Mouse (Mus musculus) CH12.LX (cell line): ENCODE measurements around the gene Slc9a9. TPM values are rescaled to one million over a fixed set of nuclear protein-coding genes. Genes with fewer than 3 reads are reported as not detected.
A peak's percentile ranks its signal among the peaks of the same experiment; 100 is the strongest.

Experiments used
- DNase-seq: peaks from one replicate; pipeline ENCODE4 v3.0.0-alpha.2; 2013; ENCODE audit errors: extremely low read depth
- H3K27ac ChIP-seq: 2 replicates; pipeline ENCODE4 v1.5.1; 2012; ENCODE audit warnings: low read depth, mild to moderate bottlenecking, control low read depth, moderate library complexity; ENCODE audit not compliant: insufficient read depth
- H3K27me3 ChIP-seq: replicated peaks from 2 replicates; pipeline ENCODE3; 2012; ENCODE audit warnings: inconsistent platforms
- H3K36me3 ChIP-seq, 2 experiments: replicated peaks in 1 of 2; 2 replicates each; pipeline versions ENCODE3 to v1.6.1; 2012; ENCODE audit warnings: inconsistent platforms in 1 of 2, low read length in 1 of 2, mild to moderate bottlenecking in 1 of 2, mixed read lengths in 1 of 2, moderate library complexity in 1 of 2; ENCODE audit not compliant: control insufficient read depth in 1 of 2, insufficient read depth in 1 of 2
- H3K4me1 ChIP-seq, 2 experiments: 2 replicates each; pipeline ENCODE4 v1.6.1; 2012; ENCODE audit warnings: inconsistent platforms in 1 of 2, moderate library complexity in 1 of 2; ENCODE audit not compliant: insufficient read depth in 2 of 2, control insufficient read depth in 1 of 2
- H3K4me2 ChIP-seq: 2 replicates; pipeline ENCODE4 v1.6.1; 2012; ENCODE audit warnings: low read depth, mild to moderate bottlenecking, control low read depth; ENCODE audit not compliant: poor library complexity, insufficient read depth, severe bottlenecking
- H3K4me3 ChIP-seq, 3 experiments: fragments of 150-350 bp in 1 of 3; sonication (generic) in 1 of 3; replicated peaks in 1 of 3; 2 replicates each; pipeline versions ENCODE3 to v1.5.1; 2011 to 2012; ENCODE audit warnings: low read depth in 2 of 3, low read length in 2 of 3, mild to moderate bottlenecking in 2 of 3, moderate library complexity in 2 of 3, control low read depth in 1 of 3, improper control_type of control experiment in 1 of 3, inconsistent platforms in 1 of 3, mixed read lengths in 1 of 3; ENCODE audit not compliant: poor library complexity in 1 of 3
- H3K79me2 ChIP-seq: replicated peaks from 2 replicates; pipeline ENCODE4 v1.6.1; 2012; ENCODE audit warnings: mild to moderate bottlenecking, moderate library complexity; ENCODE audit not compliant: control insufficient read depth, poor library complexity, insufficient read depth, severe bottlenecking; ENCODE audit errors: extremely low read depth
- H3K9ac ChIP-seq: 2 replicates; pipeline ENCODE4 v1.6.1; 2012; ENCODE audit warnings: low read depth, mild to moderate bottlenecking, control low read depth, moderate library complexity; ENCODE audit not compliant: insufficient read depth
- H3K9me3 ChIP-seq: replicated peaks from 2 replicates; pipeline ENCODE3; 2012; ENCODE audit warnings: low read length, inconsistent platforms, mixed read lengths
- CHD1 ChIP-seq: IDR thresholded peaks from 2 replicates; pipeline ENCODE4 v1.6.1; 2012; ENCODE audit warnings: low read depth, low read length, improper control_type of control experiment, inconsistent platforms
- E2F4 ChIP-seq: IDR thresholded peaks from 2 replicates; pipeline ENCODE4 v1.6.1; 2011; ENCODE audit warnings: low read depth, low read length, improper control_type of control experiment; ENCODE audit not compliant: insufficient replicate concordance
- ELF1 ChIP-seq: IDR thresholded peaks from 2 replicates; pipeline ENCODE4 v1.6.1; 2014; ENCODE audit warnings: low read depth, mild to moderate bottlenecking, inconsistent platforms, low read length, improper control_type of control experiment
- ETS1 ChIP-seq: conservative IDR thresholded peaks from 2 replicates; pipeline ENCODE4 v1.6.1; 2012; ENCODE audit warnings: low read depth, mild to moderate bottlenecking, inconsistent platforms, low read length, improper control_type of control experiment, moderate library complexity
- IRF4 ChIP-seq: IDR thresholded peaks from 2 replicates; pipeline ENCODE4 v1.6.1; 2014; ENCODE audit warnings: low read depth, mild to moderate bottlenecking, inconsistent platforms, low read length, improper control_type of control experiment
- JUN ChIP-seq: IDR thresholded peaks from 2 replicates; pipeline ENCODE4 v1.6.1; 2011; ENCODE audit warnings: low read depth, mild to moderate bottlenecking, low read length, improper control_type of control experiment, moderate library complexity; ENCODE audit not compliant: insufficient read depth
- JUND ChIP-seq: conservative IDR thresholded peaks from 2 replicates; pipeline ENCODE4 v1.6.1; 2011; ENCODE audit warnings: low read depth, low read length, improper control_type of control experiment
- MAFK ChIP-seq: IDR thresholded peaks from 2 replicates; pipeline ENCODE4 v1.6.1; 2011; ENCODE audit warnings: low read length, improper control_type of control experiment; ENCODE audit not compliant: insufficient replicate concordance
- MAZ ChIP-seq: IDR thresholded peaks from 2 replicates; pipeline ENCODE4 v1.6.1; 2012; ENCODE audit warnings: low read depth, mild to moderate bottlenecking, inconsistent platforms, low read length, improper control_type of control experiment, moderate library complexity
- MEF2A ChIP-seq: IDR thresholded peaks from 2 replicates; pipeline ENCODE4 v1.6.1; 2014; ENCODE audit warnings: low read depth, mild to moderate bottlenecking, inconsistent platforms, low read length, improper control_type of control experiment, borderline replicate concordance
- MYC ChIP-seq: IDR thresholded peaks from 2 replicates; pipeline ENCODE4 v1.6.1; 2011; ENCODE audit warnings: low read depth, mild to moderate bottlenecking, improper control_type of control experiment, low read length
- RCOR1 ChIP-seq: conservative IDR thresholded peaks from 2 replicates; pipeline ENCODE4 v1.6.1; 2012; ENCODE audit warnings: low read depth, mild to moderate bottlenecking, inconsistent platforms, low read length, improper control_type of control experiment
- SIN3A ChIP-seq: IDR thresholded peaks from 2 replicates; pipeline ENCODE4 v1.6.1; 2012; ENCODE audit warnings: low read length, improper control_type of control experiment, inconsistent platforms
- TCF12 ChIP-seq: IDR thresholded peaks from 2 replicates; pipeline ENCODE4 v1.6.1; 2014; ENCODE audit warnings: low read depth, mild to moderate bottlenecking, inconsistent platforms, low read length, improper control_type of control experiment
- USF1 ChIP-seq: IDR thresholded peaks from 2 replicates; pipeline ENCODE4 v1.6.1; 2014; ENCODE audit warnings: low read depth, mild to moderate bottlenecking, inconsistent platforms, low read length, improper control_type of control experiment
- USF2 ChIP-seq: conservative IDR thresholded peaks from 2 replicates; pipeline ENCODE4 v1.6.1; 2011; ENCODE audit warnings: low read depth, low read length, improper control_type of control experiment
- ZC3H11A ChIP-seq: IDR thresholded peaks from 2 replicates; pipeline ENCODE4 v1.6.1; 2012; ENCODE audit warnings: low read depth, mild to moderate bottlenecking, inconsistent platforms, low read length, improper control_type of control experiment
- ZMIZ1 ChIP-seq: IDR thresholded peaks from 2 replicates; pipeline ENCODE4 v1.6.1; 2012; ENCODE audit warnings: low read depth, mild to moderate bottlenecking, inconsistent platforms, low read length, improper control_type of control experiment
- ZNF384 ChIP-seq: IDR thresholded peaks from 2 replicates; pipeline ENCODE4 v1.6.1; 2012; ENCODE audit warnings: low read depth, low read length, improper control_type of control experiment, inconsistent platforms
- dilution Hi-C: fragments of 300-500 bp; cut with MboI; formaldehyde crosslinking; loops from 2 replicates; pipeline ENCODE4 v1.14.3; 2020; ENCODE audit warnings: low sequenced_read_pairs; ENCODE audit not compliant: extremely low pct_unique_long_range_greater_than_20kb, extremely low pct_ligation_motif_present
- in situ Hi-C: fragments of 300-500 bp; cut with MboI; formaldehyde crosslinking; loops from 3 replicates; pipeline ENCODE4 v1.14.3; 2019; ENCODE audit warnings: low sequenced_read_pairs, low pct_ligation_motif_present, low pct_unique_long_range_greater_than_20kb, mixed read lengths
- polyA plus RNA-seq: library from polyadenylated mRNA; unstranded; fragments of >175 nt; gene quantifications from 2 replicates; pipeline ENCODE4 v1.2.1, GENCODE M21; 2012; ENCODE audit warnings: low read depth; ENCODE audit not compliant: insufficient read length
- total RNA-seq, 2 experiments: library from RNA; depleted of rRNA; stranded (reverse); fragments of 300-350 nt in 1 of 2; fragments of >200 nt in 1 of 2; gene quantifications; 2 replicates each; pipeline ENCODE4 v1.2.3; 2012 to 2014

Slc9a9 gene
- total and polyA plus RNA-seq, 3 experiments = not detected

- DNase-seq = peak; percentile 17
- Histone ChIP-seq H3K27ac (no peak overlapping the region), H3K9me3 (peaks cover 20% of the 10 kb centered on the region), H3K79me2 (no peaks in the 10 kb centered on the region), H3K36me3 (no peaks in the 10 kb centered on the region), H3K4me1 (no peaks in the 10 kb centered on the region), H3K27me3 (no peaks in the 10 kb centered on the region), H3K4me2 (no peak overlapping the region)
- dilution Hi-C loops (no loop called here), in situ Hi-C loops (no loop called here)
- TF ChIP-seq USF1 (no peak), IRF4 (no peak), SIN3A (no peak), MAFK (no peak), RCOR1 (no peak), JUN (no peak), MAZ (no peak), E2F4 (no peak), ELF1 (no peak), ETS1 (no peak), ZNF384 (no peak)
- TF ChIP-seq, all 38 proteins: peak for 0
- Histone ChIP-seq H3K9ac (no peak overlapping the region), H3K4me3 (no peak overlapping the region)
Observed at GRCm38 (mm10) chr9:95153966-95154365, 484.3 kb downstream of the Slc9a9 start.

GRCm38 (mm10) chr9:95157948-95158347 is 488.2 kb downstream of the Slc9a9 start:
- no peaks in the 10 kb centered on the region for H3K36me3 ChIP-seq
- H3K4me2 ChIP-seq = no peak overlapping the region
- no peak for DNase-seq
- no peak overlapping the region for H3K4me3 ChIP-seq
- in situ Hi-C loops = no loop called here
- H3K27ac ChIP-seq = no peak overlapping the region
- H3K9me3 ChIP-seq = peaks cover 9% of the 10 kb centered on the region
- H3K4me1 ChIP-seq = no peaks in the 10 kb centered on the region
- H3K79me2 ChIP-seq = no peaks in the 10 kb centered on the region
- TF ChIP-seq CHD1 = no peak
- no peak for TF ChIP-seq JUND
- H3K9ac ChIP-seq = no peak overlapping the region
- no peaks in the 10 kb centered on the region for H3K27me3 ChIP-seq
- dilution Hi-C loops = no loop called here

GRCm38 (mm10) chr9:95158916-95159315 is 489.2 kb downstream of the Slc9a9 start:
- DNase-seq = no peak
- TF ChIP-seq ZMIZ1 = no peak
- TF ChIP-seq MAZ = no peak
- TF ChIP-seq USF2 = no peak
- TF ChIP-seq TCF12 = no peak
- TF ChIP-seq MAFK = no peak
- TF ChIP-seq MEF2A = no peak
- TF ChIP-seq ELF1 = no peak
- TF ChIP-seq ZC3H11A = no peak
- no peak for TF ChIP-seq MYC
- TF ChIP-seq, all 38 proteins: peak for 0

More at GRCm38 (mm10) chr9:95158916-95159315, 489.2 kb downstream of the Slc9a9 start:
- peaks cover 6% of the 10 kb centered on the region for H3K9me3 ChIP-seq
- no peak overlapping the region for H3K4me3 ChIP-seq
- H3K36me3 ChIP-seq = no peaks in the 10 kb centered on the region
- no peak overlapping the region for H3K27ac ChIP-seq
- no peaks in the 10 kb centered on the region for H3K79me2 ChIP-seq
- dilution Hi-C loops (no loop called here), in situ Hi-C loops (no loop called here)
- no peak overlapping the region for H3K4me2 ChIP-seq
- no peaks in the 10 kb centered on the region for H3K27me3 ChIP-seq
- H3K4me1 ChIP-seq = no peaks in the 10 kb centered on the region
- no peak overlapping the region for H3K9ac ChIP-seq
